In genomic region chr10:40090504-40091428, GRCm38 (mm10) we compare ENCODE assay signal across 12 mouse cellular contexts. TPM values are rescaled to one million over a fixed set of nuclear protein-coding genes. Genes with fewer than 3 reads are reported as not detected.
DNase-seq lines count a peak whose midpoint lies in the region; ATAC-seq and TF ChIP-seq lines count a peak whose summit lies in the region.
"Had no signal": no experiment of that assay in that cellular context is flagged by ENCODE, and none has a peak within 500 bp of the region (broad histone marks: within the 10 kb centered on the region; RNA-seq: fewer than 3 reads in every experiment).

No protein-coding gene starts in this region.

- peak; percentile 74 for DNase-seq in 3T3-L1 (ENCODE audit: low read depth, low spot score)
- peak; percentile 30 for DNase-seq in Muller cell, postnatal 12 days (ENCODE audit: inconsistent ontology term)
- DNase-seq in limb, embryonic 14.5 days (ENCODE audit: low spot score), result peak; percentile 90
- no peak for DNase-seq in right cerebral cortex, adult 2 months (ENCODE audit: low spot score in 2 of 2)
- no peak for DNase-seq in T-cell, adult 2 months (ENCODE audit: low spot score)
- DNase-seq in forebrain, postnatal 0 days, result no peak
- DNase-seq: adrenal gland, adult 8-10 months; cerebellum, adult 11-12 months; layer of hippocampus, postnatal 36 days; liver, embryonic 13.5 days had no signal

- no peak for TF ChIP-seq POLR2A in limb, embryonic 14.5 days (IDR thresholded peaks at IDR 0.05; ENCODE audit: borderline replicate concordance, extremely low read depth, insufficient read depth, insufficient read length)

- peak; percentile 76 for ATAC-seq in intestine, embryonic 16.5 days
- ATAC-seq in limb, embryonic 14.5 days (ENCODE audit: low FRiP score, low read depth), result peak; percentile 75
- ATAC-seq in megakaryocyte progenitor cell, adult 5-6 weeks (replicated peaks; ENCODE audit: poor library complexity), result no peak
- no peak for ATAC-seq in forebrain, postnatal 0 days

- H3K27ac ChIP-seq in intestine, embryonic 16.5 days (ENCODE audit: low read length), result no peak overlapping the region
- no peak overlapping the region for H3K27ac ChIP-seq in limb, embryonic 14.5 days (replicated peaks; ENCODE audit: low read depth, low read length)
- no peak overlapping the region for H3K27ac ChIP-seq in forebrain, postnatal 0 days (ENCODE audit: low read depth, low read length)
- H3K27ac ChIP-seq: liver, embryonic 13.5 days had no signal

- no peak overlapping the region for H3K4me2 ChIP-seq in intestine, embryonic 16.5 days (ENCODE audit: low read depth, low read length)
- no peak overlapping the region for H3K4me2 ChIP-seq in limb, embryonic 14.5 days (replicated peaks; ENCODE audit: low read depth, low read length, severe bottlenecking)
- no peak overlapping the region for H3K4me2 ChIP-seq in forebrain, postnatal 0 days (ENCODE audit: low read depth)
- H3K4me2 ChIP-seq: liver, embryonic 13.5 days had no signal

- H3K9ac ChIP-seq in intestine, embryonic 16.5 days (ENCODE audit: low read depth, low read length), result no peak overlapping the region
- no peak overlapping the region for H3K9ac ChIP-seq in limb, embryonic 14.5 days (ENCODE audit: low read depth, low read length, severe bottlenecking)
- H3K9ac ChIP-seq in forebrain, postnatal 0 days, result no peak overlapping the region
- H3K9ac ChIP-seq: liver, embryonic 13.5 days had no signal

- H3K36me3 ChIP-seq in intestine, embryonic 16.5 days (ENCODE audit: control insufficient read depth, insufficient read depth, low read length), result no peaks in the 10 kb centered on the region
- no peaks in the 10 kb centered on the region for H3K36me3 ChIP-seq in limb, embryonic 14.5 days (ENCODE audit: control insufficient read depth, insufficient read depth, low read length)
- H3K36me3 ChIP-seq in forebrain, postnatal 0 days (ENCODE audit: insufficient read depth), result no peaks in the 10 kb centered on the region

- no peaks in the 10 kb centered on the region for H3K27me3 ChIP-seq in intestine, embryonic 16.5 days (replicated peaks; ENCODE audit: control insufficient read depth, insufficient read depth, low read length)
- H3K27me3 ChIP-seq in limb, embryonic 14.5 days (ENCODE audit: control insufficient read depth, insufficient read depth, low read length), result no peaks in the 10 kb centered on the region
- no peaks in the 10 kb centered on the region for H3K27me3 ChIP-seq in forebrain, postnatal 0 days (ENCODE audit: insufficient read depth, low read length)
- H3K27me3 ChIP-seq: liver, embryonic 13.5 days had no signal

- TF ChIP-seq CTCF in forebrain, postnatal 0 days (IDR thresholded peaks at IDR 0.05; ENCODE audit: low read depth), result no peak

- H3K9me3 ChIP-seq in intestine, embryonic 16.5 days (ENCODE audit: control insufficient read depth, low read length), result no peaks in the 10 kb centered on the region
- H3K9me3 ChIP-seq in limb, embryonic 14.5 days (ENCODE audit: control insufficient read depth, low read length), result no peaks in the 10 kb centered on the region
- no peaks in the 10 kb centered on the region for H3K9me3 ChIP-seq in forebrain, postnatal 0 days (ENCODE audit: low read length)
- H3K9me3 ChIP-seq: liver, embryonic 13.5 days had no signal

- WGBS in intestine, embryonic 16.5 days, result 70% methylated on average over 11 of the region's 11 CpGs
- WGBS in limb, embryonic 14.5 days, result 52% methylated on average over 11 of the region's 11 CpGs
- WGBS in forebrain, postnatal 0 days, result 71% methylated on average over 11 of the region's 11 CpGs

- H3K4me1 ChIP-seq in intestine, embryonic 16.5 days (ENCODE audit: control insufficient read depth, insufficient read depth, low read length), result 0 out of 2 replicates have a peak, but pooled peaks cover 12% of the 10 kb centered on the region
- peaks cover 20% of the 10 kb centered on the region for H3K4me1 ChIP-seq in limb, embryonic 14.5 days (ENCODE audit: control insufficient read depth, insufficient read depth, low read length)
- no peaks in the 10 kb centered on the region for H3K4me1 ChIP-seq in forebrain, postnatal 0 days (ENCODE audit: insufficient read depth)

- no peak overlapping the region for H3K4me3 ChIP-seq in intestine, embryonic 16.5 days (ENCODE audit: low read length)
- H3K4me3 ChIP-seq in limb, embryonic 14.5 days (replicated peaks; ENCODE audit: low read length), result no peak overlapping the region
- no peak overlapping the region for H3K4me3 ChIP-seq in forebrain, postnatal 0 days (ENCODE audit: low read depth, low read length)
- H3K4me3 ChIP-seq: liver, embryonic 13.5 days had no signal

RNA-seq across cellular contexts. Expression of gene Slc16a10, which starts 51.3 kb away (rescaled TPM):
- 48.2 and 61.4 TPM in 2 replicates for polyA plus RNA-seq in intestine, embryonic 16.5 days (2015; fragmentation: Nextera tagmentation; extraction: Ambion mirVana)
- 5.6 and 7.8 TPM in 2 replicates for polyA plus RNA-seq in limb, embryonic 14.5 days (2012; rRNA removed)
- 8.7 and 9.6 TPM in 2 replicates for polyA plus RNA-seq in limb, embryonic 14.5 days (2014; fragmentation: Nextera tagmentation; extraction: Ambion mirVana)
- 39.2 and 40.8 TPM in 2 replicates for total RNA-seq in megakaryocyte progenitor cell, adult 5-6 weeks (2015)
- total RNA-seq in megakaryocyte progenitor cell, adult 5-6 weeks (2017), result 23.9 and 24.4 TPM in 2 replicates
- 1.7 and 2.5 TPM in 2 replicates for total RNA-seq in forebrain, postnatal 0 days (2014; rRNA removed)
- 1.3 and 1.5 TPM in 2 replicates for polyA plus RNA-seq in forebrain, postnatal 0 days (2015; fragmentation: Nextera tagmentation; extraction: Ambion mirVana)

Comparison
In these comparisons a context has a peak if more than half of its experiments do, and no peak if none do; other contexts are left out.
1. DNase-seq: peak in 3T3-L1 (single experiment), Muller cell, postnatal 12 days (single experiment) and limb, embryonic 14.5 days (single experiment); none in right cerebral cortex, adult 2 months (0 of 2), T-cell, adult 2 months (single experiment) and forebrain, postnatal 0 days (single experiment).
2. ATAC-seq: peak in intestine, embryonic 16.5 days (single experiment) and limb, embryonic 14.5 days (single experiment); none in megakaryocyte progenitor cell, adult 5-6 weeks (single experiment) and forebrain, postnatal 0 days (single experiment).